Comparison of ENCODE assay signal across 24 mouse cellular contexts in genomic region chr10:76721216-76721615, GRCm38 (mm10). TPM values are rescaled to one million over a fixed set of nuclear protein-coding genes. Genes with fewer than 3 reads are reported as not detected.
"Had no signal": no experiment of that assay in that cellular context is flagged by ENCODE, and none has a peak within 500 bp of the region (broad histone marks: within the 10 kb centered on the region; RNA-seq: fewer than 3 reads in every experiment).

No protein-coding gene starts in this region.

- H3K27me3 ChIP-seq: heart, embryonic 13.5 days; heart, embryonic 15.5 days; hindbrain, embryonic 13.5 days; hindbrain, embryonic 15.5 days; limb, embryonic 13.5 days; limb, embryonic 15.5 days; liver, embryonic 13.5 days; liver, embryonic 15.5 days had no signal

- H3K4me1 ChIP-seq: hindbrain, embryonic 13.5 days; hindbrain, embryonic 15.5 days; liver, embryonic 13.5 days; liver, embryonic 15.5 days had no signal

- H3K27ac ChIP-seq: gastrocnemius, adult 2 months; heart, embryonic 13.5 days; heart, embryonic 15.5 days; hindbrain, embryonic 10.5 days; hindbrain, embryonic 13.5 days; hindbrain, embryonic 15.5 days; hindbrain, postnatal 0 days; limb, embryonic 13.5 days; limb, embryonic 15.5 days; liver, embryonic 13.5 days; liver, embryonic 15.5 days had no signal

- H3K36me3 ChIP-seq: hindbrain, embryonic 13.5 days; hindbrain, embryonic 15.5 days; liver, embryonic 13.5 days; liver, embryonic 15.5 days had no signal

- H3K9me3 ChIP-seq: heart, embryonic 13.5 days; heart, embryonic 15.5 days; hindbrain, embryonic 10.5 days; hindbrain, embryonic 13.5 days; hindbrain, embryonic 15.5 days; limb, embryonic 13.5 days; limb, embryonic 15.5 days; liver, embryonic 13.5 days; liver, embryonic 15.5 days had no signal

- DNase-seq: gastrocnemius, adult 2 months; gastrocnemius, postnatal 10 days; kidney, adult 11 months; kidney, adult 2 months; kidney, adult 9 months; kidney, postnatal 14 days; kidney, postnatal 36 days; layer of hippocampus, adult 9-11 months; layer of hippocampus, postnatal 36 days; left cerebral cortex, postnatal 4 days; liver, embryonic 13.5 days had no signal

- H3K9ac ChIP-seq: heart, embryonic 13.5 days; heart, embryonic 15.5 days; hindbrain, embryonic 13.5 days; hindbrain, embryonic 15.5 days; limb, embryonic 13.5 days; limb, embryonic 15.5 days; liver, embryonic 13.5 days; liver, embryonic 15.5 days had no signal

- H3K4me2 ChIP-seq: heart, embryonic 11.5 days; heart, embryonic 13.5 days; heart, embryonic 15.5 days; hindbrain, embryonic 13.5 days; hindbrain, embryonic 15.5 days; limb, embryonic 13.5 days; limb, embryonic 15.5 days; liver, embryonic 13.5 days; liver, embryonic 15.5 days had no signal

- ATAC-seq: forebrain, embryonic 16.5 days; hindbrain, postnatal 0 days; intestine, embryonic 16.5 days had no signal

- H3K4me3 ChIP-seq: gastrocnemius, adult 2 months; heart, embryonic 13.5 days; heart, embryonic 15.5 days; hindbrain, embryonic 10.5 days; hindbrain, embryonic 13.5 days; hindbrain, embryonic 15.5 days; limb, embryonic 13.5 days; limb, embryonic 15.5 days; liver, embryonic 13.5 days; liver, embryonic 15.5 days had no signal

RNA-seq across cellular contexts. Expression of gene Col6a1, which starts 4.8 kb away (rescaled TPM):
- total RNA-seq: granulocyte monocyte progenitor cell, adult 5-6 weeks had no signal
